Mouse (Mus musculus): ENCODE results near the gene Mmp23. TPM values are rescaled to one million over a fixed set of nuclear protein-coding genes. Genes with fewer than 3 reads are reported as not detected.

The Mmp23 gene
- polyA plus RNA-seq, 1 experiment from 2014 or later = 4.4 TPM

DNA sequence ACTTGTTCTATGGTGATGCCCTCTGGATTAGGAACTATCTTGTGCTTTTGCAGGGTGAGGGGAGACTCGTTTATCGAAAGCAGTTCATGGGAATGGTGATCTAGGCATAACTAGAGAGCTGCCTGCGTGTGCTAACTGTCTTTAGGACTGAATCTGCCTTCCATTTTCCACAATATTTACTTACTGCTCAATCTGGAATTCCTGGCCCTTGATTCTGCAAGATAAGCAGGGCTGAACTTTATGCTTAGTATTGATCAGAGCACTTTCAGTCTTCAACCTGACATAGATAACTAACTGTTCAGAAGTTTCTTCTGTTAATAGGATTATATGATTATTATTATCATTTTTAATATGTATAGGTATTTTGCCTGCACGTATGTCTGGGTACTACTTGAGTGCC is 48.1 kb downstream of the Mmp23 start:
- Histone ChIP-seq H3K4me1 (replicated peaks) (peaks cover 19% of the 10 kb centered on the region), H3K27me3 (ENCODE audit: insufficient read depth, poor library complexity, severe bottlenecking) (no peaks in the 10 kb centered on the region), H3K4me3 (no peak overlapping the region), H3K36me3 (peaks cover 62% of the 10 kb centered on the region), H3K9me3 (no peaks in the 10 kb centered on the region), H3K27ac (no peak overlapping the region)
- WGBS = 90% methylated on average over 4 of the region's 4 CpGs
- no peak for DNase-seq (ENCODE audit: low spot score)

- Histone ChIP-seq H3K27ac (no peak overlapping the region), H3K4me1 (replicated peaks) (peaks cover 20% of the 10 kb centered on the region), H3K27me3 (ENCODE audit: insufficient read depth, poor library complexity, severe bottlenecking) (no peaks in the 10 kb centered on the region), H3K4me3 (no peak overlapping the region), H3K9me3 (no peaks in the 10 kb centered on the region), H3K36me3 (peaks cover 51% of the 10 kb centered on the region)
- no peak for DNase-seq (ENCODE audit: low spot score)
- 96% methylated on average over 6 of the region's 6 CpGs for WGBS
These were observed 49.4 kb downstream of the Mmp23 start for GRCm38 (mm10) chr4:155603801-155604200.

- Histone ChIP-seq H3K27ac (no peak overlapping the region), H3K4me1 (replicated peaks) (peaks cover 24% of the 10 kb centered on the region), H3K27me3 (ENCODE audit: insufficient read depth, poor library complexity, severe bottlenecking) (no peaks in the 10 kb centered on the region), H3K9me3 (no peaks in the 10 kb centered on the region), H3K36me3 (peaks cover 51% of the 10 kb centered on the region), H3K4me3 (peak overlapping the region; percentile 97)
- no peak for DNase-seq (ENCODE audit: low spot score)
- WGBS = 96% methylated on average over 1 of the region's 1 CpGs
These were observed 50.4 kb downstream of the Mmp23 start for GRCm38 (mm10) chr4:155602753-155603152.

DNA sequence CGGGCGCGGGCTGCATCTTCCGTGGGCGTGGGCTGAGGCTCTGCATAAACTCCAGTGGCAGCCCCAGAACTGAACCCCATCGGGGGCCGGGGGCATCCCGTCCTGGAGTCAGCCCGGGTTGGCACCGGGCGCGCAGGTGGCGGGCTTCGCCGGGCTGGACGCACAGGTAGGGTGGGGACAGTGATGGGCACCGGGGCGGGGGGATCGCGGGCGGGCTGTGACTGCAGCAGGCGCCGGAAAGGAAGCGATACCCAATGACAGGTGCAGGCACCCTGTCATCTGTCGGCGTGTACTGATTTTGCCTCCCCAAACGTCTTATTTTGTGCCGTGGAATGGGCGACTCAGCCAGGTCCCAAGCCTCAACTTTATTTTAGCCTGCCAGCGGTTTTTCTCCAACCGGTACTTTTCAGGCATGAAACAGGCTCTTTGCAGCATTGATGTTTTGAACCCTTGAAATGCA is 51.2 kb downstream of the Mmp23 start:
- Histone ChIP-seq H3K36me3 (peaks cover 45% of the 10 kb centered on the region), H3K4me1 (replicated peaks) (peaks cover 24% of the 10 kb centered on the region), H3K27me3 (ENCODE audit: insufficient read depth, poor library complexity, severe bottlenecking) (no peaks in the 10 kb centered on the region), H3K9me3 (no peaks in the 10 kb centered on the region), H3K27ac (peak overlapping the region; percentile 100), H3K4me3 (peak overlapping the region; percentile 97)
- no peak for DNase-seq (ENCODE audit: low spot score)
- WGBS = 2% methylated on average over 31 of the region's 31 CpGs

GRCm38 (mm10) chr4:155601091-155601996 is 51.8 kb downstream of the Mmp23 start, which contains the start of gene Slc35e2:
Slc35e2 (plus strand) TSS chr4:155601416.
- peaks cover 39% of the 10 kb centered on the region for H3K36me3 ChIP-seq
- H3K27ac ChIP-seq = peak within 1 kb of the TSS; percentile 100
- under 1% methylated on average over 65 of the region's 65 CpGs for WGBS
- H3K4me1 ChIP-seq (replicated peaks) = peaks cover 27% of the 10 kb centered on the region
- no peaks in the 10 kb centered on the region for H3K9me3 ChIP-seq
- H3K4me3 ChIP-seq = peak within 1 kb of the TSS; percentile 97
- DNase-seq (ENCODE audit: low spot score) = peak; percentile 97
- H3K27me3 ChIP-seq (ENCODE audit: insufficient read depth, poor library complexity, severe bottlenecking) = no peaks in the 10 kb centered on the region

Other genes with a start within 250 kb of the Mmp23 start
- gene Cfap74, start 244.2 kb downstream of the Mmp23 start, polyA plus RNA-seq (2016; fragmentation: Nextera tagmentation; extraction: Ambion mirVana) = 6.7 and 7.4 TPM in 2 replicates
- 0.22 TPM in 1 of 2 replicates, not detected in the other for gene Tmem52, start 184.3 kb downstream of the Mmp23 start, polyA plus RNA-seq (2016; fragmentation: Nextera tagmentation; extraction: Ambion mirVana)
- 633 and 670 TPM in 2 replicates for gene Gnb1, start 162.0 kb downstream of the Mmp23 start, polyA plus RNA-seq (2016; fragmentation: Nextera tagmentation; extraction: Ambion mirVana)
- 102 and 107 TPM in 2 replicates for gene Nadk, start 91.0 kb downstream of the Mmp23 start, polyA plus RNA-seq (2016; fragmentation: Nextera tagmentation; extraction: Ambion mirVana)
- 12.0 and 13.4 TPM in 2 replicates for gene Slc35e2, start 52.0 kb downstream of the Mmp23 start, polyA plus RNA-seq (2016; fragmentation: Nextera tagmentation; extraction: Ambion mirVana)
- gene Cdk11b, start 28.5 kb downstream of the Mmp23 start, polyA plus RNA-seq (2016; fragmentation: Nextera tagmentation; extraction: Ambion mirVana) = 61.2 and 76.9 TPM in 2 replicates
- not detected in 2 replicates for gene Gm10563, start 8.0 kb downstream of the Mmp23 start, polyA plus RNA-seq (2016; fragmentation: Nextera tagmentation; extraction: Ambion mirVana)
- 19.5 and 21.8 TPM in 2 replicates for gene Mib2, start 15.8 kb upstream of the Mmp23 start, polyA plus RNA-seq (2016; fragmentation: Nextera tagmentation; extraction: Ambion mirVana)
- 0.72 and 1.8 TPM in 2 replicates for gene Fndc10, start 41.0 kb upstream of the Mmp23 start, polyA plus RNA-seq (2016; fragmentation: Nextera tagmentation; extraction: Ambion mirVana)
- 162 and 175 TPM in 2 replicates for gene Ssu72, start 51.4 kb upstream of the Mmp23 start, polyA plus RNA-seq (2016; fragmentation: Nextera tagmentation; extraction: Ambion mirVana)
- gene Tmem240, start 81.4 kb upstream of the Mmp23 start, polyA plus RNA-seq (2016; fragmentation: Nextera tagmentation; extraction: Ambion mirVana) = 0.85 and 1.6 TPM in 2 replicates
- gene Atad3a, start 107.7 kb upstream of the Mmp23 start, polyA plus RNA-seq (2016; fragmentation: Nextera tagmentation; extraction: Ambion mirVana) = 110 and 124 TPM in 2 replicates
- 13.4 and 14.0 TPM in 2 replicates for gene Vwa1, start 121.3 kb upstream of the Mmp23 start, polyA plus RNA-seq (2016; fragmentation: Nextera tagmentation; extraction: Ambion mirVana)
- gene Tmem88b, start 132.5 kb upstream of the Mmp23 start, polyA plus RNA-seq (2016; fragmentation: Nextera tagmentation; extraction: Ambion mirVana) = 0.31 and 0.67 TPM in 2 replicates
- 0.18 TPM in 1 of 2 replicates, not detected in the other for gene Ankrd65, start 137.1 kb upstream of the Mmp23 start, polyA plus RNA-seq (2016; fragmentation: Nextera tagmentation; extraction: Ambion mirVana)
- gene Mrpl20, start 149.5 kb upstream of the Mmp23 start, polyA plus RNA-seq (2016; fragmentation: Nextera tagmentation; extraction: Ambion mirVana) = 252 and 253 TPM in 2 replicates
- 167 and 178 TPM in 2 replicates for gene Ccnl2, start 159.1 kb upstream of the Mmp23 start, polyA plus RNA-seq (2016; fragmentation: Nextera tagmentation; extraction: Ambion mirVana)
- gene Aurkaip1, start 177.9 kb upstream of the Mmp23 start, polyA plus RNA-seq (2016; fragmentation: Nextera tagmentation; extraction: Ambion mirVana) = 171 and 186 TPM in 2 replicates
- gene Mxra8, start 186.3 kb upstream of the Mmp23 start, polyA plus RNA-seq (2016; fragmentation: Nextera tagmentation; extraction: Ambion mirVana) = 56.1 and 56.7 TPM in 2 replicates
- 4.3 and 5.1 TPM in 2 replicates for gene Dvl1, start 194.0 kb upstream of the Mmp23 start, polyA plus RNA-seq (2016; fragmentation: Nextera tagmentation; extraction: Ambion mirVana)
- 0.37 and 0.41 TPM in 2 replicates for gene Tas1r3, start 210.0 kb upstream of the Mmp23 start, polyA plus RNA-seq (2016; fragmentation: Nextera tagmentation; extraction: Ambion mirVana)
- 22.0 and 24.8 TPM in 2 replicates for gene Cptp, start 216.1 kb upstream of the Mmp23 start, polyA plus RNA-seq (2016; fragmentation: Nextera tagmentation; extraction: Ambion mirVana)
- 103 and 104 TPM in 2 replicates for gene Ints11, start 216.2 kb upstream of the Mmp23 start, polyA plus RNA-seq (2016; fragmentation: Nextera tagmentation; extraction: Ambion mirVana)
- gene Pusl1, start 238.4 kb upstream of the Mmp23 start, polyA plus RNA-seq (2016; fragmentation: Nextera tagmentation; extraction: Ambion mirVana) = 49.4 and 52.8 TPM in 2 replicates
- gene Acap3, start 238.4 kb upstream of the Mmp23 start, polyA plus RNA-seq (2016; fragmentation: Nextera tagmentation; extraction: Ambion mirVana) = 32.2 and 41.4 TPM in 2 replicates

Measured in hindbrain, embryonic 10.5 days (tissue).